Mouse (Mus musculus): Measurements from ENCODE around the gene Thop1. TPM values are rescaled to one million over a fixed set of nuclear protein-coding genes. Genes with fewer than 3 reads are reported as not detected.

The Thop1 gene
- polyA plus RNA-seq, 1 experiment from 2014 or later, result 69.2 TPM

Small RNAs within 50 kb of the gene (microRNA-seq; reads per million reads assigned to microRNA genes)
- gene Mir5615-1, result not detected
- not detected for gene Mir5615-2

Other genes with a start within 250 kb of the Thop1 start
- 1,463 and 1,490 TPM in 2 replicates for gene Oaz1, start 243.4 kb upstream of the Thop1 start, polyA plus RNA-seq (2016; fragmentation: Nextera tagmentation; extraction: Ambion mirVana)
- 1.5 and 1.7 TPM in 2 replicates for gene Lingo3, start 226.0 kb upstream of the Thop1 start, polyA plus RNA-seq (2016; fragmentation: Nextera tagmentation; extraction: Ambion mirVana)
- 274 and 289 TPM in 2 replicates for gene Lsm7, start 214.8 kb upstream of the Thop1 start, polyA plus RNA-seq (2016; fragmentation: Nextera tagmentation; extraction: Ambion mirVana)
- 43.3 and 44.0 TPM in 2 replicates for gene Sppl2b, start 214.8 kb upstream of the Thop1 start, polyA plus RNA-seq (2016; fragmentation: Nextera tagmentation; extraction: Ambion mirVana)
- 0.06 and 0.08 TPM in 2 replicates for gene Tmprss9, start 198.2 kb upstream of the Thop1 start, polyA plus RNA-seq (2016; fragmentation: Nextera tagmentation; extraction: Ambion mirVana)
- gene Timm13, start 169.1 kb upstream of the Thop1 start, polyA plus RNA-seq (2016; fragmentation: Nextera tagmentation; extraction: Ambion mirVana), result 311 and 314 TPM in 2 replicates
- 67.7 and 73.8 TPM in 2 replicates for gene Lmnb2, start 151.8 kb upstream of the Thop1 start, polyA plus RNA-seq (2016; fragmentation: Nextera tagmentation; extraction: Ambion mirVana)
- 8.2 and 9.8 TPM in 2 replicates for gene Gadd45b, start 140.0 kb upstream of the Thop1 start, polyA plus RNA-seq (2016; fragmentation: Nextera tagmentation; extraction: Ambion mirVana)
- gene Gng7, start 55.1 kb upstream of the Thop1 start, polyA plus RNA-seq (2016; fragmentation: Nextera tagmentation; extraction: Ambion mirVana), result 9.8 and 11.0 TPM in 2 replicates
- gene Diras1, start 44.4 kb upstream of the Thop1 start, polyA plus RNA-seq (2016; fragmentation: Nextera tagmentation; extraction: Ambion mirVana), result 8.7 and 11.6 TPM in 2 replicates
- gene Slc39a3, start 32.6 kb upstream of the Thop1 start, polyA plus RNA-seq (2016; fragmentation: Nextera tagmentation; extraction: Ambion mirVana), result 29.2 and 32.8 TPM in 2 replicates
- 262 and 280 TPM in 2 replicates for gene Sgta, start 9.9 kb upstream of the Thop1 start, polyA plus RNA-seq (2016; fragmentation: Nextera tagmentation; extraction: Ambion mirVana)
- 0.46 and 0.69 TPM in 2 replicates for gene Creb3l3, start 28.8 kb downstream of the Thop1 start, polyA plus RNA-seq (2016; fragmentation: Nextera tagmentation; extraction: Ambion mirVana)
- gene Map2k2, start 35.9 kb downstream of the Thop1 start, polyA plus RNA-seq (2016; fragmentation: Nextera tagmentation; extraction: Ambion mirVana), result 208 and 210 TPM in 2 replicates
- 12.4 and 13.5 TPM in 2 replicates for gene Zbtb7a, start 65.2 kb downstream of the Thop1 start, polyA plus RNA-seq (2016; fragmentation: Nextera tagmentation; extraction: Ambion mirVana)
- 51.6 and 52.9 TPM in 2 replicates for gene Pias4, start 97.9 kb downstream of the Thop1 start, polyA plus RNA-seq (2016; fragmentation: Nextera tagmentation; extraction: Ambion mirVana)
- 518 and 540 TPM in 2 replicates for gene Eef2, start 106.6 kb downstream of the Thop1 start, polyA plus RNA-seq (2016; fragmentation: Nextera tagmentation; extraction: Ambion mirVana)
- gene Dapk3, start 113.0 kb downstream of the Thop1 start, polyA plus RNA-seq (2016; fragmentation: Nextera tagmentation; extraction: Ambion mirVana), result 62.8 and 67.4 TPM in 2 replicates
- gene 4930442H23Rik, start 113.8 kb downstream of the Thop1 start, polyA plus RNA-seq (2016; fragmentation: Nextera tagmentation; extraction: Ambion mirVana), result not detected in 2 replicates
- not detected in 2 replicates for gene Nmrk2, start 132.0 kb downstream of the Thop1 start, polyA plus RNA-seq (2016; fragmentation: Nextera tagmentation; extraction: Ambion mirVana)
- gene Atcay, start 160.8 kb downstream of the Thop1 start, polyA plus RNA-seq (2016; fragmentation: Nextera tagmentation; extraction: Ambion mirVana), result 31.8 and 33.9 TPM in 2 replicates
- gene Zfr2, start 163.1 kb downstream of the Thop1 start, polyA plus RNA-seq (2016; fragmentation: Nextera tagmentation; extraction: Ambion mirVana), result 9.0 and 10.0 TPM in 2 replicates
- 4.1 and 5.7 TPM in 2 replicates for gene Matk, start 182.9 kb downstream of the Thop1 start, polyA plus RNA-seq (2016; fragmentation: Nextera tagmentation; extraction: Ambion mirVana)
- gene Mrpl54, start 196.9 kb downstream of the Thop1 start, polyA plus RNA-seq (2016; fragmentation: Nextera tagmentation; extraction: Ambion mirVana), result 136 and 138 TPM in 2 replicates
- gene Apba3, start 196.9 kb downstream of the Thop1 start, polyA plus RNA-seq (2016; fragmentation: Nextera tagmentation; extraction: Ambion mirVana), result 31.1 and 33.3 TPM in 2 replicates
- 9.7 and 11.4 TPM in 2 replicates for gene Tjp3, start 221.5 kb downstream of the Thop1 start, polyA plus RNA-seq (2016; fragmentation: Nextera tagmentation; extraction: Ambion mirVana)
- gene Pip5k1c, start 222.9 kb downstream of the Thop1 start, polyA plus RNA-seq (2016; fragmentation: Nextera tagmentation; extraction: Ambion mirVana), result 84.1 and 98.7 TPM in 2 replicates